Mouse (Mus musculus): ENCODE data around the gene Siah1a. TPM values are rescaled to one million over a fixed set of nuclear protein-coding genes. Genes with fewer than 3 reads are reported as not detected.

Siah1a gene
- polyA plus RNA-seq, 1 experiment from 2014 or later = 45.7 TPM

DNA sequence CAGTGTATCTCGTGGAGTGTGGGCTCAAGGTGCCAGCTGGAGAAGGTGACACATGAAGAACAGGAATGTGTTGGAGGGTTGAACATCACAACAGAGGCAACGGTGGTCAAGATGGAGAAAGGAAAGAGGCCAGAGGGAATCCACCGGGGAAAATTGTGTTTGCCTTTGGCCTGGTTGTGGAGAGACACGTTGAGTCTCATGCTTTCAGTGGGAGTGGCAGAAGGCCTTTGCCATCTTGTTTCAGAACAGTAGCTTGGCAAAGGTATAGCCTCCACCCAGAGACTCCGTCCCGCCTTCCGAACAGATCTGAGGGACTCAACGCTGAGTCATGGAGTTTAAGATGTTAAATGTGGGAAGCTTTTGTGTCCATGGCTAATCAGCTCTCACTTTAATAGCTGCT, 19.9 kb upstream of the Siah1a start:
- 81% methylated on average over 8 of the region's 8 CpGs for WGBS
- ATAC-seq (ENCODE audit: insufficient number of reproducible peaks, low FRiP score, low TSS enrichment, low read depth) = no peak
- H3K4me3 ChIP-seq (replicated peaks) = no peak overlapping the region

DNA sequence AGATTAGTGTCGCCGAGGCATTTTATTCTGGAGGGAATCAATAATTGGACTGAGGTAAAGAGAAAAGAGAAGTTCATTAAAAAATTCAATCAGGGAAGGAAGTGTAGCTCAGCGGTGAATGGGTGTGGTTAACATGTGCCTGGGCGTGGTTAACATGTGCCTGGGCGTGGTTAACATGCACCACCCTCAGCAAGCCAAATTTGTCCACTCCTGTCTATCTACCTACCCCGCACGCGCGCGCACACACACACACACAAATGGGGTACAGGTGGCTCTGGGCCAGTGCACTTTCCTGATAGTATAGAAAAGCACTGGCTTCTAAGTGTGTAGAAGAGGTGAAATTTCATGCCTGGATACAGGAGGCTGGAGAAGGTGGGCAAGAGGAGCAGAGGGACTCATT, 19.4 kb upstream of the Siah1a start:
- Histone ChIP-seq H3K4me2 (replicated peaks) (no peak overlapping the region), H3K27ac (replicated peaks) (no peak overlapping the region), H3K4me3 (replicated peaks) (no peak overlapping the region), H3K4me1 (no peaks in the 10 kb centered on the region), H3K9me3 (replicated peaks) (no peaks in the 10 kb centered on the region), H3K9ac (no peak overlapping the region), H3K27me3 (no peaks in the 10 kb centered on the region), H3K36me3 (no peaks in the 10 kb centered on the region)
- WGBS = 89% methylated on average over 10 of the region's 10 CpGs
- ATAC-seq (ENCODE audit: insufficient number of reproducible peaks, low FRiP score, low TSS enrichment, low read depth) = no peak

More for the DNA sequence above, 19.9 kb upstream of the Siah1a start:
- Histone ChIP-seq H3K4me2 (replicated peaks) (no peak overlapping the region), H3K4me1 (no peaks in the 10 kb centered on the region), H3K9me3 (replicated peaks) (no peaks in the 10 kb centered on the region), H3K9ac (no peak overlapping the region), H3K27ac (replicated peaks) (no peak overlapping the region), H3K27me3 (no peaks in the 10 kb centered on the region), H3K36me3 (no peaks in the 10 kb centered on the region)

DNA sequence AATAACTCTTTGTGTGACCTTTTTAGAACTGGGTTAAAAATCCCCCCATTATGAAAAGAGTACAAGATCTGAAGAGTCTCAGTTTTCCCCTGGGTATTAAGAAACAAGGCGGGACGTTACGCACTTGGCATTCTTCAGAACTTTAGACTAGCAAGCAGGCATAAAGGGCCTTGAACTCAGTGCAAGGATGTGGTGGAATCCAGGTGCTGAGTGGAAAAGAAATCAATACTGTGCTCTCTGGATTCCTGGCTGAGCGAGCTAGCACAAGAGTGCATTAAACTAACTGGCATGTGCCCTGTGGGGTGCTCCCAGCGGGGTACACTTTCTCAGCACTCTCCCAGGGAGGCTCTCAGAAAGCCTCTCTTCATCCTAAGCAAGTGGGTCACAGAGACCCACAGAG, 17.1 kb upstream of the Siah1a start:
- no peaks in the 10 kb centered on the region for H3K4me1 ChIP-seq
- H3K4me3 ChIP-seq (replicated peaks) = no peak overlapping the region
- H3K4me2 ChIP-seq (replicated peaks) = no peak overlapping the region
- H3K27me3 ChIP-seq = no peaks in the 10 kb centered on the region
- no peaks in the 10 kb centered on the region for H3K36me3 ChIP-seq
- no peak overlapping the region for H3K27ac ChIP-seq (replicated peaks)
- no peak overlapping the region for H3K9ac ChIP-seq
- H3K9me3 ChIP-seq (replicated peaks) = no peaks in the 10 kb centered on the region
- no peak for ATAC-seq (ENCODE audit: insufficient number of reproducible peaks, low FRiP score, low TSS enrichment, low read depth)
- WGBS = 56% methylated on average over 5 of the region's 5 CpGs

DNA sequence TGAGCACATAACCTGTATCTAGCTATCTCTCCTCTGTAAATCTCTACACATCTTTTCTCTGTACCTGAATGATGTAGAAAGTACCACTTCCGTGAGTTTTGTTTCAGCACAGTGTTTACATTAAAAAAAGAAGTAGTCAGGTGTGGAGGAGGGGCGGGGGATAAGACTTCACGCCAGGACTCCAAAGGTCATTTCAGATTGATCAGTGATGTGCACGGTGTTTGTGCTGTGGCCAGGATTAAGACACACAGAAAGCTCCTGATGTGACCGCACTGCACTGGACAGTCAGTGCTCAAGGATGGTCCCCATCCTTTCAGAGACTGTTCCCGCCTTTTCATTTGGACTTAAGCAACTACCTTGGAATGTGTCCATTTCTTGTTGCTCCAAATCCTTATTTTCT, 15.0 kb upstream of the Siah1a start:
- 77% methylated on average over 6 of the region's 6 CpGs for WGBS
- H3K27me3 ChIP-seq = no peaks in the 10 kb centered on the region
- peaks cover 5% of the 10 kb centered on the region; the same call in 1 of the 2 replicates for H3K4me1 ChIP-seq
- no peak overlapping the region for H3K27ac ChIP-seq (replicated peaks)
- no peak overlapping the region for H3K9ac ChIP-seq
- no peaks in the 10 kb centered on the region for H3K9me3 ChIP-seq (replicated peaks)
- no peak for ATAC-seq (ENCODE audit: insufficient number of reproducible peaks, low FRiP score, low TSS enrichment, low read depth)
- no peak overlapping the region for H3K4me2 ChIP-seq (replicated peaks)
- H3K4me3 ChIP-seq (replicated peaks) = no peak overlapping the region
- H3K36me3 ChIP-seq = no peaks in the 10 kb centered on the region

DNA sequence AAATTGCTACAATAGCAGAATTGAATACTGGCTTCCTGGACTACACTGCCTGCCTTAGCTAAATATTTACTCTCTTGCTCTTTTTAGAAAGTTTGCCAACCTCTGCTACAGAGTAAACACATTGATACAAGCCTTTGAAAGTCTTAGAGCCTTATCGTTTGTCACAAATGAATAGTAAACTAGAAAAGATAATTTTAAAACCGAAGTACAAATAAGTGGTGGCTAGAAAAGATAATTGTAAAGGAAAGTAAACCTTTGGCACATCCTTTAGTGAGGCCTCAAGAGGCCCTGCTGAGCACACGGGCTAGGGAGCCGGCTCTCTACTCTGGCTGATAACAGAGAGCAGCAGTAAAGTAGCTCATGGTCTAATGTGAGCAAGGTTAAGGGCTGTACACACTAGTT, 13.4 kb upstream of the Siah1a start:
- ATAC-seq (ENCODE audit: insufficient number of reproducible peaks, low FRiP score, low TSS enrichment, low read depth) = no peak
- Histone ChIP-seq H3K9me3 (replicated peaks) (no peaks in the 10 kb centered on the region), H3K4me1 (peaks cover 5% of the 10 kb centered on the region; the same call in 1 of the 2 replicates), H3K27me3 (no peaks in the 10 kb centered on the region), H3K4me2 (replicated peaks) (no peak overlapping the region), H3K36me3 (no peaks in the 10 kb centered on the region), H3K27ac (replicated peaks) (no peak overlapping the region), H3K4me3 (replicated peaks) (no peak overlapping the region), H3K9ac (no peak overlapping the region)
- 65% methylated on average over 4 of the region's 4 CpGs for WGBS

GRCm38 (mm10) chr8:86758651-86759050, 12.9 kb upstream of the Siah1a start:
- no peaks in the 10 kb centered on the region for H3K27me3 ChIP-seq
- H3K27ac ChIP-seq (replicated peaks) = no peak overlapping the region
- peaks cover 5% of the 10 kb centered on the region; the same call in 1 of the 2 replicates for H3K4me1 ChIP-seq
- no peaks in the 10 kb centered on the region for H3K36me3 ChIP-seq
- no peak overlapping the region for H3K9ac ChIP-seq
- H3K4me3 ChIP-seq (replicated peaks) = no peak overlapping the region
- H3K4me2 ChIP-seq (replicated peaks) = no peak overlapping the region
- no peak for ATAC-seq (ENCODE audit: insufficient number of reproducible peaks, low FRiP score, low TSS enrichment, low read depth)
- H3K9me3 ChIP-seq (replicated peaks) = no peaks in the 10 kb centered on the region
- WGBS = 69% methylated on average over 3 of the region's 3 CpGs

DNA sequence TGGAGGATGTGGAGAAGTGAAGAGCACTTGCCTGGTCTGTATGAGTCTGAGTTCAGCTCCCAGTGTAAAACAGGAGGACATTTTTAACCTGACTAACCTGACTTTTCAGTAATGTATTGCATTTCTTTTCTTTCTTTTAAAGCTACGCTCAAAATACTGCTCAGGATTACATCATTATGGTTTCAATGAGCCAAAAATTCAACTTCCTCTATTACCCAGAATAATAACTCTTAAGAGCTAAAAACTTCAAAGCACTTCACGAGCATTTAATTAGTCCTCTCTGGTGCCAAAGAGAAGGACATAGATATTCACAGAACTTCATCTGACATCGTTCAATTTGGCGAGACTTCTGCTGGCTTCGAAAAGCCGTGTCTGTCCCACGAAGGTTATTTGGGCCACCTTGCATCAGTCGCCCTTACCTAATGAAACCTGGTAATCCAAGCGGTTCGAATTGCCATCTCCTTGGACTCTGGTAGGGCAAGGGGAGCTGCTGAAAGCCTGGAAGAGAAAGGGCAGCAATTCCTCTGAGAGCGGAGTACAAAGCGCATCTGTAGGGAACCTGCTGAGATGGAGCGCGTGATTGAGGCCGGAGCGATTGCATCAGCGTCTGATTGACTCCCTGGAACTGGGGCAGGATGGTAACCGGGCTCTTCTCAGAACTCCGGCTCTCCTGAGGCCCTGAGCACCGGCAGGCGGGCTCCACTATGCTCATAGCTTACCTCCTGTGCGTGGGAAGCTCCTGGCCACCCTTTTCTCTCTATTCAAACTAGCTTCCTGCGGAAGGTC, 11.4 kb upstream of the Siah1a start:
- no peak for ATAC-seq (ENCODE audit: insufficient number of reproducible peaks, low FRiP score, low TSS enrichment, low read depth)
- peaks cover 5% of the 10 kb centered on the region; the same call in 1 of the 2 replicates for H3K4me1 ChIP-seq
- no peaks in the 10 kb centered on the region for H3K27me3 ChIP-seq
- no peak overlapping the region for H3K27ac ChIP-seq (replicated peaks)
- no peak overlapping the region for H3K4me2 ChIP-seq (replicated peaks)
- no peak overlapping the region for H3K9ac ChIP-seq
- WGBS = 24% methylated on average over 23 of the region's 23 CpGs
- no peaks in the 10 kb centered on the region for H3K36me3 ChIP-seq
- H3K4me3 ChIP-seq (replicated peaks) = no peak overlapping the region
- H3K9me3 ChIP-seq (replicated peaks) = no peaks in the 10 kb centered on the region

DNA sequence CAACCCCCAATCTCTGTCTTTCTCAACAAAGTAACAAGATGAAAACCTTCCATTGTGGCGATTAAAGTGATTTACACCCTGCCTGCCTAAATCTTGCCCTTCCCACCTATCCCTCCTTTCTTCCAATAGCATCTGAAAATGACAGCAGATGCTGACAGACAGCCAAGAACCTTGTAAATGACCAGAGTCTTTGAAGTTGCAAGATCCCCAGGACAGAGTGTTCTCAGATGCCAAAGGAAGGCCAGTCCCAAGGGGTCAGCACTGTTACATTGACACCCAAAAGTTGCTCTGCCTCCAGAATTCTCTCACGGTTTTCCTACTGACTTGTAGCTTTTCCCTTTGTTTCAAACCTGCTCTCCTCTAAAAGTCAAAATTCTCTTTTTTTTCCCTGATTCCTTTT, 4.1 kb upstream of the Siah1a start:
- H3K9me3 ChIP-seq (replicated peaks) = no peaks in the 10 kb centered on the region
- no peak for ATAC-seq (ENCODE audit: insufficient number of reproducible peaks, low FRiP score, low TSS enrichment, low read depth)
- no peak overlapping the region for H3K9ac ChIP-seq
- no peaks in the 10 kb centered on the region for H3K36me3 ChIP-seq
- H3K4me3 ChIP-seq (replicated peaks) = no peak overlapping the region
- peaks cover 7% of the 10 kb centered on the region; the same call in 1 of the 2 replicates for H3K4me1 ChIP-seq
- H3K27me3 ChIP-seq = no peaks in the 10 kb centered on the region
- no peak overlapping the region for H3K4me2 ChIP-seq (replicated peaks)
- 59% methylated on average over 2 of the region's 2 CpGs for WGBS
- H3K27ac ChIP-seq (replicated peaks) = no peak overlapping the region

GRCm38 (mm10) chr8:86746511-86746910, 777 bp upstream of the Siah1a start:
- peak overlapping the region; percentile 93 for H3K27ac ChIP-seq (replicated peaks)
- H3K4me2 ChIP-seq (replicated peaks) = peak overlapping the region; percentile 74
- H3K4me3 ChIP-seq (replicated peaks) = peak overlapping the region; percentile 76
- no peaks in the 10 kb centered on the region for H3K36me3 ChIP-seq
- ATAC-seq (ENCODE audit: insufficient number of reproducible peaks, low FRiP score, low TSS enrichment, low read depth) = no peak
- peak overlapping the region; percentile 78 for H3K9ac ChIP-seq
- peaks cover 18% of the 10 kb centered on the region; the same call in 1 of the 2 replicates for H3K4me1 ChIP-seq
- H3K9me3 ChIP-seq (replicated peaks) = no peaks in the 10 kb centered on the region
- no peaks in the 10 kb centered on the region for H3K27me3 ChIP-seq
- 2% methylated on average over 11 of the region's 11 CpGs for whole genome bisulfite sequencing

GRCm38 (mm10) chr8:86745935-86746441, 254 bp upstream of the Siah1a start:
- Histone ChIP-seq H3K27ac (replicated peaks) (peak overlapping the region; percentile 93), H3K4me2 (replicated peaks) (peak overlapping the region; percentile 74), H3K36me3 (no peaks in the 10 kb centered on the region), H3K4me3 (replicated peaks) (peak overlapping the region; percentile 76), H3K9me3 (replicated peaks) (no peaks in the 10 kb centered on the region), H3K9ac (peak overlapping the region; percentile 81), H3K27me3 (no peaks in the 10 kb centered on the region), H3K4me1 (peaks cover 20% of the 10 kb centered on the region; the same call in 1 of the 2 replicates)
- peak; percentile 94 for ATAC-seq (ENCODE audit: insufficient number of reproducible peaks, low FRiP score, low TSS enrichment, low read depth)
- WGBS = under 1% methylated on average over 50 of the region's 70 CpGs

- WGBS = 3% methylated on average over 18 of the region's 18 CpGs
- Histone ChIP-seq H3K4me2 (replicated peaks) (peak overlapping the region; percentile 65), H3K4me1 (peaks cover 20% of the 10 kb centered on the region; the same call in 1 of the 2 replicates), H3K27ac (replicated peaks) (peak overlapping the region; percentile 93), H3K9me3 (replicated peaks) (no peaks in the 10 kb centered on the region), H3K36me3 (no peaks in the 10 kb centered on the region), H3K27me3 (no peaks in the 10 kb centered on the region), H3K9ac (peak overlapping the region; percentile 81), H3K4me3 (replicated peaks) (peak overlapping the region; percentile 76)
- ATAC-seq (ENCODE audit: insufficient number of reproducible peaks, low FRiP score, low TSS enrichment, low read depth) = no peak
These were observed 1.2 kb downstream of the Siah1a start for GRCm38 (mm10) chr8:86744313-86745220.
